Mouse (Mus musculus): ENCODE results near the gene Cpxm2. TPM values are rescaled to one million over a fixed set of nuclear protein-coding genes. Genes with fewer than 3 reads are reported as not detected.
A peak's percentile ranks its signal among the peaks of the same experiment; 100 is the strongest.

The Cpxm2 gene
- polyA plus RNA-seq, 1 experiment from 2014 or later, result 0.79 TPM

GRCm38 (mm10) chr7:132181586-132182198, 27.2 kb upstream of the Cpxm2 start:
- peaks cover 7% of the 10 kb centered on the region; the same call in 1 of the 2 replicates for H3K4me1 ChIP-seq (ENCODE audit: control insufficient read depth, insufficient read depth, low read length)
- no peak for ATAC-seq (ENCODE audit: low read depth)
- H3K9me3 ChIP-seq (ENCODE audit: control insufficient read depth, low read length), result no peaks in the 10 kb centered on the region
- H3K27ac ChIP-seq (ENCODE audit: low read depth, low read length), result no peak overlapping the region
- H3K4me2 ChIP-seq (ENCODE audit: low read depth, low read length), result no peak overlapping the region
- H3K27me3 ChIP-seq (ENCODE audit: control insufficient read depth, insufficient read depth, low read length), result no peaks in the 10 kb centered on the region
- H3K9ac ChIP-seq (replicated peaks; ENCODE audit: low read depth, low read length), result no peak overlapping the region
- no peaks in the 10 kb centered on the region for H3K36me3 ChIP-seq (ENCODE audit: control insufficient read depth, insufficient read depth, low read length)
- H3K4me3 ChIP-seq (ENCODE audit: low read depth, low read length), result no peak overlapping the region
- WGBS, result 95% methylated on average over 4 of the region's 4 CpGs

GRCm38 (mm10) chr7:132181042-132181441, 26.5 kb upstream of the Cpxm2 start:
- Histone ChIP-seq H3K4me3 (ENCODE audit: low read depth, low read length) (no peak overlapping the region), H3K4me2 (ENCODE audit: low read depth, low read length) (no peak overlapping the region), H3K36me3 (ENCODE audit: control insufficient read depth, insufficient read depth, low read length) (no peaks in the 10 kb centered on the region), H3K27ac (ENCODE audit: low read depth, low read length) (no peak overlapping the region), H3K9ac (replicated peaks; ENCODE audit: low read depth, low read length) (no peak overlapping the region), H3K9me3 (ENCODE audit: control insufficient read depth, low read length) (no peaks in the 10 kb centered on the region), H3K4me1 (ENCODE audit: control insufficient read depth, insufficient read depth, low read length) (peaks cover 7% of the 10 kb centered on the region; the same call in 1 of the 2 replicates), H3K27me3 (ENCODE audit: control insufficient read depth, insufficient read depth, low read length) (no peaks in the 10 kb centered on the region)
- 87% methylated on average over 3 of the region's 3 CpGs for WGBS
- ATAC-seq (ENCODE audit: low read depth), result no peak

DNA sequence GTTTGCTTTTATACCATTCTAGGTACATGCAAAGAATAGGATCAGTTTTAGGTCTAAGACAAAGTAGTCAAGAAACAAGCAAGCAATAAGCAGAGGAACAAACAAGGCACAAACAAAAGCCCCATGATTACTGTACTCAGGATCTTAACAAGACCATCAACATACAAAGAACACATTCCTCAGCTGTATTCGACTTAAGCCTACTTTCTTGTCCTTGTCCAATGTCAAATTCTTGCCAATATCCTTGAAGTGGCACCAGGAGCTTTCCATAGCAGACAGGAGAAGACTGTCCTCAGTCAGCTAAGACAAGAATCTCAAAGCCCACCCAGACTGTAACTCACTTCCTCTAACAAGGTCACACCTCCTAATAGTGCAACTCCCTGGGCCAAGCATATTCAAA, 24.5 kb upstream of the Cpxm2 start:
- no peak overlapping the region for H3K4me2 ChIP-seq (ENCODE audit: low read depth, low read length)
- no peak for ATAC-seq (ENCODE audit: low read depth)
- no peak overlapping the region for H3K9ac ChIP-seq (replicated peaks; ENCODE audit: low read depth, low read length)
- no peaks in the 10 kb centered on the region for H3K27me3 ChIP-seq (ENCODE audit: control insufficient read depth, insufficient read depth, low read length)
- no peaks in the 10 kb centered on the region for H3K9me3 ChIP-seq (ENCODE audit: control insufficient read depth, low read length)
- no peak overlapping the region for H3K27ac ChIP-seq (ENCODE audit: low read depth, low read length)
- H3K4me1 ChIP-seq (ENCODE audit: control insufficient read depth, insufficient read depth, low read length), result peaks cover 4% of the 10 kb centered on the region; the same call in 1 of the 2 replicates
- H3K4me3 ChIP-seq (ENCODE audit: low read depth, low read length), result no peak overlapping the region
- H3K36me3 ChIP-seq (ENCODE audit: control insufficient read depth, insufficient read depth, low read length), result no peaks in the 10 kb centered on the region
- 61% methylated on average over 1 of the region's 1 CpGs for WGBS

- no peak for ATAC-seq (ENCODE audit: low read depth)
- no peaks in the 10 kb centered on the region for H3K9me3 ChIP-seq (ENCODE audit: control insufficient read depth, low read length)
- no peak overlapping the region for H3K4me3 ChIP-seq (ENCODE audit: low read depth, low read length)
- no peak overlapping the region for H3K27ac ChIP-seq (ENCODE audit: low read depth, low read length)
- H3K4me2 ChIP-seq (ENCODE audit: low read depth, low read length), result no peak overlapping the region
- H3K27me3 ChIP-seq (ENCODE audit: control insufficient read depth, insufficient read depth, low read length), result no peaks in the 10 kb centered on the region
- H3K36me3 ChIP-seq (ENCODE audit: control insufficient read depth, insufficient read depth, low read length), result no peaks in the 10 kb centered on the region
- H3K9ac ChIP-seq (replicated peaks; ENCODE audit: low read depth, low read length), result no peak overlapping the region
- H3K4me1 ChIP-seq (ENCODE audit: control insufficient read depth, insufficient read depth, low read length), result no peaks in the 10 kb centered on the region
- 81% methylated on average over 5 of the region's 5 CpGs for WGBS
Measured at GRCm38 (mm10) chr7:132174787-132175186, 20.2 kb upstream of the Cpxm2 start.

DNA sequence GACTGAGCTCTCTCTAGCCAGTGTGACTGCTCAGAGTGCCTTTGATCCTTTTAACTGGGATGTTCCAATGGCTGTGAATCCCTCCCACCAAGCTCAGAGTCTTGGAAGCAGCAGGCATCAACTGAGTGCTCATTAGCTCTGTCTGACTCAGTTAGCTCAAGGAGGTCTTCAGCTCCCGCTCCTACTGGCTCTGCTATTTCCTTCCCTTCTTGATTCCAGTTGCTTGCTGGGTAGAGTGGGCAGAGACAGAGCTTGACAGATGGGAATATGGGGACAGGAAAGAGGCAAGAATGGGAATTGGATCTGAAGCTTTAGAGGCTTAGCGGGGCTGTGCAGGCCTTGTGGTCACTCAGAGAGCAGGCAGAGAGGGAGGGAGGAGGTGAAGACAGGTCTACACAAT, 19.8 kb upstream of the Cpxm2 start:
- ATAC-seq (ENCODE audit: low read depth), result no peak
- no peak overlapping the region for H3K9ac ChIP-seq (replicated peaks; ENCODE audit: low read depth, low read length)
- no peaks in the 10 kb centered on the region for H3K27me3 ChIP-seq (ENCODE audit: control insufficient read depth, insufficient read depth, low read length)
- H3K4me2 ChIP-seq (ENCODE audit: low read depth, low read length), result no peak overlapping the region
- no peak overlapping the region for H3K4me3 ChIP-seq (ENCODE audit: low read depth, low read length)
- H3K4me1 ChIP-seq (ENCODE audit: control insufficient read depth, insufficient read depth, low read length), result no peaks in the 10 kb centered on the region
- H3K27ac ChIP-seq (ENCODE audit: low read depth, low read length), result no peak overlapping the region
- no peaks in the 10 kb centered on the region for H3K36me3 ChIP-seq (ENCODE audit: control insufficient read depth, insufficient read depth, low read length)
- H3K9me3 ChIP-seq (ENCODE audit: control insufficient read depth, low read length), result no peaks in the 10 kb centered on the region
- WGBS, result 80% methylated on average over 2 of the region's 2 CpGs

DNA sequence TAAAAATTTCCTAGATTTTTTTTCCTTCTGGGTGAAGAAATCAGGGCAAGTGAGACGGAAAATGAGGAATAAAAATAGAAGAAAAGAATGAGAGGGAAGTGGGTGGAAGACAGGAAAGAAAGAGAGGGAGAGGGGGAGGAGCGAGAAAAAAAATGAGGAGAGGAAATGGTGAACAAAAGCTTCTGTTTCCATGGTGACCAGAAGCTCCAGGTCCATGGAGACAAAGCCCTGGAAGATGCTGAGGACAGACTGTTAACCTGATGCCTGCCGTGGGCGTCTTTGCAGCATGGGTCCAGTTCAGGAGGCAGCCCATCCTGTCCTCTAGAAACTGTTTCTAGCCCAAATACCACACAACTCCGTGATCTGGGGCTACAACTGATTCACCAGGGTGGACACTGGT, 17.7 kb upstream of the Cpxm2 start:
- Histone ChIP-seq H3K9ac (replicated peaks; ENCODE audit: low read depth, low read length) (no peak overlapping the region), H3K4me3 (ENCODE audit: low read depth, low read length) (no peak overlapping the region), H3K9me3 (ENCODE audit: control insufficient read depth, low read length) (no peaks in the 10 kb centered on the region), H3K4me2 (ENCODE audit: low read depth, low read length) (no peak overlapping the region), H3K36me3 (ENCODE audit: control insufficient read depth, insufficient read depth, low read length) (no peaks in the 10 kb centered on the region), H3K27ac (ENCODE audit: low read depth, low read length) (0 out of 2 replicates have a peak overlapping the region, but pooled peaks have one; percentile 10), H3K4me1 (ENCODE audit: control insufficient read depth, insufficient read depth, low read length) (no peaks in the 10 kb centered on the region), H3K27me3 (ENCODE audit: control insufficient read depth, insufficient read depth, low read length) (no peaks in the 10 kb centered on the region)
- ATAC-seq (ENCODE audit: low read depth), result no peak
- WGBS, result 64% methylated on average over 5 of the region's 5 CpGs

DNA sequence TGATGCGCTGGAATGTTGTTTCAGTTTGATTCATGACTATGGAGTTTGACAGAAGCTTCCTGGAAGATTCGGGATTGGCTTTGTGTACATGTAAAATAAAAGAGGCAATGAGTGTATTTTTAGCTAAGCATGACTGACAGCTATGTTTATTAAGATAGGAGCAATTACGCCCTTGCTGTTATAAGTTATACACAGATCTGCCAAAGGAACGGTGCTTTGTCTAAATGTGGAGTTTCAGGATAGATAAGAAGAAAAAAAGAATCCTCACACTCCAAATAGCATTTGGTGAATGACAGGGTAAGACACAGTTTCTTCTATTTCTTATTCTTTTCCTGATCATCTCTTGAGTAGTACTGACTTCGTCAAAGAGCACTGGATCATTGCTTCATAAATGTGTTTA, 17.2 kb upstream of the Cpxm2 start:
- no peak for ATAC-seq (ENCODE audit: low read depth)

GRCm38 (mm10) chr7:132169419-132170169, 15.1 kb upstream of the Cpxm2 start:
- H3K9me3 ChIP-seq (ENCODE audit: control insufficient read depth, low read length), result no peaks in the 10 kb centered on the region
- no peak overlapping the region for H3K9ac ChIP-seq (replicated peaks; ENCODE audit: low read depth, low read length)
- H3K4me2 ChIP-seq (ENCODE audit: low read depth, low read length), result no peak overlapping the region
- WGBS, result 58% methylated on average over 7 of the region's 7 CpGs
- peak; percentile 14; the same call in 1 of the 2 replicates for ATAC-seq (ENCODE audit: low read depth)
- H3K4me1 ChIP-seq (ENCODE audit: control insufficient read depth, insufficient read depth, low read length), result no peaks in the 10 kb centered on the region
- H3K27ac ChIP-seq (ENCODE audit: low read depth, low read length), result 0 out of 2 replicates have a peak overlapping the region, but pooled peaks have one; percentile 16
- no peaks in the 10 kb centered on the region for H3K27me3 ChIP-seq (ENCODE audit: control insufficient read depth, insufficient read depth, low read length)
- no peaks in the 10 kb centered on the region for H3K36me3 ChIP-seq (ENCODE audit: control insufficient read depth, insufficient read depth, low read length)
- no peak overlapping the region for H3K4me3 ChIP-seq (ENCODE audit: low read depth, low read length)

More for the DNA sequence above, 17.2 kb upstream of the Cpxm2 start:
- no peak overlapping the region for H3K27ac ChIP-seq (ENCODE audit: low read depth, low read length)
- WGBS, result 85% methylated on average over 5 of the region's 5 CpGs
- no peak overlapping the region for H3K9ac ChIP-seq (replicated peaks; ENCODE audit: low read depth, low read length)
- no peaks in the 10 kb centered on the region for H3K9me3 ChIP-seq (ENCODE audit: control insufficient read depth, low read length)
- H3K4me1 ChIP-seq (ENCODE audit: control insufficient read depth, insufficient read depth, low read length), result no peaks in the 10 kb centered on the region
- no peak overlapping the region for H3K4me3 ChIP-seq (ENCODE audit: low read depth, low read length)
- H3K4me2 ChIP-seq (ENCODE audit: low read depth, low read length), result no peak overlapping the region
- H3K27me3 ChIP-seq (ENCODE audit: control insufficient read depth, insufficient read depth, low read length), result no peaks in the 10 kb centered on the region
- no peaks in the 10 kb centered on the region for H3K36me3 ChIP-seq (ENCODE audit: control insufficient read depth, insufficient read depth, low read length)

- H3K4me1 ChIP-seq (ENCODE audit: control insufficient read depth, insufficient read depth, low read length), result no peaks in the 10 kb centered on the region
- no peak overlapping the region for H3K9ac ChIP-seq (replicated peaks; ENCODE audit: low read depth, low read length)
- no peak for ATAC-seq (ENCODE audit: low read depth)
- H3K36me3 ChIP-seq (ENCODE audit: control insufficient read depth, insufficient read depth, low read length), result no peaks in the 10 kb centered on the region
- H3K27me3 ChIP-seq (ENCODE audit: control insufficient read depth, insufficient read depth, low read length), result no peaks in the 10 kb centered on the region
- 72% methylated on average over 4 of the region's 4 CpGs for WGBS
- no peak overlapping the region for H3K4me2 ChIP-seq (ENCODE audit: low read depth, low read length)
- no peak overlapping the region for H3K27ac ChIP-seq (ENCODE audit: low read depth, low read length)
- H3K9me3 ChIP-seq (ENCODE audit: control insufficient read depth, low read length), result no peaks in the 10 kb centered on the region
- no peak overlapping the region for H3K4me3 ChIP-seq (ENCODE audit: low read depth, low read length)
Measured at GRCm38 (mm10) chr7:132167239-132167638, 12.7 kb upstream of the Cpxm2 start.
